8 mouse cellular contexts compared by ENCODE assay signal in the genomic region with DNA sequence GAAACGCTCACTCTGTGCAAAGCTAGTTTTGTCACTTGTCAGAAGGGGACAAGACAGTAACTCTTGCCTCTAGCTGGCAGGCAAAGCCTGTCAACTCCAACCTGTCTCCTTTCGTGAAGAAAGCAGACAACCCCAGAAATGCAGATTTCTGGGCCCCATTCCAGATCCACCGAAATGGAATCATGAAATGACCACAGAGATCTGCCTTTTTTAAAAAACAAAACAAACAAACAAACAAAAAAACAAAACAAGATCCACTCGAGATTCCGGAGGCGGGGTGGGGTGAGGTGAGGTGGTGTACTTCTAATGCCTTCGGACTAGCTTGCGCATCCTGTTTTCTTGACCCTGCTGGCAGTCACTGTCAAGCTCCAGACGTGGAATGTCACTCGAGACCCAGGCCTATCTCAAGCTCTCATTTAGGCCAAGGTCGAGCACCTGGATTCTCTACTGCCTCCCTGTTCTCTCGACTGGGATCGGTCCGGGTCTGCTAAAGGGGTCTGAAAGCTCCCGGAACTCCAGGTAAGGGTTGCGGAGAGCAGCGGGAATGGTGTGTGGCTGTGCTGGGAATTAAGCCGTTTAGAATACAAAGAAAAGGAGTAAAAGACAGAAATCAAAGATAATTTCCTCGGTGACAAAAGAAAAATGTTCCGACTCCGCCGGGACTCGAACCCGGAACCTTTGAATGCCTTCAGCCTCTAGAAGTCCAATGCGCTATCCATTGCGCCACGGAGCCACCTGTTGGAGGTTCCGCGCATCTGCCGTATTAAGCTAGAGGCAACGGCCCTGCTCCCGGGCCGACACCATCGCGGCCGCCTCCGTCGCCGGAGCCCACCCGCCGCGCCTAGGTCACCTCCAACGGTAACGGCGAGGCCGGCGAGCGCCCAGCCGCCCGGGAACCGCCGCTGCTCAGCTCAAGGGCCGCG. TPM values are rescaled to one million over a fixed set of nuclear protein-coding genes. Genes with fewer than 3 reads are reported as not detected.
A peak's percentile ranks its signal among the peaks of the same experiment; 100 is the strongest.
DNase-seq lines count a peak whose midpoint lies in the region; ATAC-seq and TF ChIP-seq lines count a peak whose summit lies in the region.

No protein-coding gene starts in this region.

- H3K27ac ChIP-seq in cortical plate, adult 2 months (ENCODE audit: insufficient read depth, low read length), result peak overlapping the region; percentile 99

- TF ChIP-seq POLR2A in cortical plate, adult 2 months (IDR thresholded peaks at IDR 0.05; ENCODE audit: extremely low read depth, insufficient read depth, low read length), result no peak

- peak overlapping the region; percentile 88 for H3K4me3 ChIP-seq in cortical plate, adult 2 months (ENCODE audit: insufficient read depth, low read length)

- no peak for TF ChIP-seq CTCF in cortical plate, adult 2 months (IDR thresholded peaks at IDR 0.05; ENCODE audit: extremely low read depth, insufficient read depth, low read length)

- peaks cover 2% of the 10 kb centered on the region; the same call in 1 of the 2 replicates for H3K4me1 ChIP-seq in cortical plate, adult 2 months (ENCODE audit: control insufficient read depth, insufficient read depth, low read length)

- peak; percentile 63 for ATAC-seq in megakaryocyte, adult 5-6 weeks (ENCODE audit: poor library complexity, severe bottlenecking)

- DNase-seq in adipocyte (ENCODE audit: low spot score), result peak; percentile 92
- peak; percentile 88 for DNase-seq in gastrocnemius, adult 8-10 months (ENCODE audit: low spot score in 2 of 2)
- peak; percentile 80 for DNase-seq in hindlimb bud, embryonic 11.5 days (ENCODE audit: extremely low spot score, low read depth, low spot score)
- peak; percentile 81 to 95 for DNase-seq in left cerebral cortex, adult 8-10 months (ENCODE audit: low spot score in 2 of 2)
- DNase-seq in right cerebral cortex, adult 18-20 months, result peak; percentile 85
- DNase-seq in urinary bladder, postnatal 10 days (ENCODE audit: low spot score), result peak; percentile 91

RNA-seq across cellular contexts. Expression of a gene that starts 1.4 kb away (rescaled TPM):
- polyA plus RNA-seq in cortical plate, adult 2 months (2012; rRNA removed), result 15.8 and 17.0 TPM in 2 replicates
- total RNA-seq in gastrocnemius, adult 8-10 months (2022), result 1 to 10 TPM; 3.3 to 8.9 (median 4.4) TPM
- total RNA-seq in left cerebral cortex, adult 8-10 months (2022), result 10 to 100 TPM; 13.1 to 18.8 (median 16.8) TPM
- 0.46 and 1.2 TPM in 2 replicates for total RNA-seq in megakaryocyte, adult 5-6 weeks (2015)
- total RNA-seq in megakaryocyte, adult 5-6 weeks (2017), result 1.2 and 2.0 TPM in 2 replicates

RNA-seq across cellular contexts. Expression of a gene that starts 18.4 kb away (rescaled TPM):
- 17.0 and 17.6 TPM in 2 replicates for polyA plus RNA-seq in cortical plate, adult 2 months (2012; rRNA removed)
- total RNA-seq in gastrocnemius, adult 8-10 months (2022), result 10 to 100 TPM; 25.0 to 33.4 (median 29.7) TPM
- total RNA-seq in left cerebral cortex, adult 8-10 months (2022), result 10 to 100 TPM; 30.0 to 36.1 (median 30.8) TPM
- total RNA-seq in megakaryocyte, adult 5-6 weeks (2015), result 65.3 and 76.9 TPM in 2 replicates
- total RNA-seq in megakaryocyte, adult 5-6 weeks (2017), result 81.9 and 94.7 TPM in 2 replicates

RNA-seq across cellular contexts. Expression of a gene that starts 47.2 kb away (rescaled TPM):
- 46.6 and 49.5 TPM in 2 replicates for polyA plus RNA-seq in cortical plate, adult 2 months (2012; rRNA removed)
- 10 to 100 TPM; 22.7 to 40.7 (median 35.6) TPM for total RNA-seq in gastrocnemius, adult 8-10 months (2022)
- 100 to 1,000 TPM in 1 of 4 experiments, 10 to 100 TPM in 3; 82.3 to 105 (median 88.4) TPM for total RNA-seq in left cerebral cortex, adult 8-10 months (2022)
- total RNA-seq in megakaryocyte, adult 5-6 weeks (2015), result 59.2 and 67.7 TPM in 2 replicates
- total RNA-seq in megakaryocyte, adult 5-6 weeks (2017), result 20.2 and 28.8 TPM in 2 replicates

Comparison
In these comparisons a context has a peak if more than half of its experiments do, and no peak if none do; other contexts are left out.
1. Peak in every context shown above with its lines: DNase-seq, ATAC-seq, H3K4me3 ChIP-seq and H3K27ac ChIP-seq.